Mouse (Mus musculus): Measurements from ENCODE around the gene Cdh16.
"Not testable (repeated sequence)": the region's sequence is repeated elsewhere in the genome, so short reads cannot be mapped to it uniquely, and the experiment has no call there.

Cdh16 gene

DNA sequence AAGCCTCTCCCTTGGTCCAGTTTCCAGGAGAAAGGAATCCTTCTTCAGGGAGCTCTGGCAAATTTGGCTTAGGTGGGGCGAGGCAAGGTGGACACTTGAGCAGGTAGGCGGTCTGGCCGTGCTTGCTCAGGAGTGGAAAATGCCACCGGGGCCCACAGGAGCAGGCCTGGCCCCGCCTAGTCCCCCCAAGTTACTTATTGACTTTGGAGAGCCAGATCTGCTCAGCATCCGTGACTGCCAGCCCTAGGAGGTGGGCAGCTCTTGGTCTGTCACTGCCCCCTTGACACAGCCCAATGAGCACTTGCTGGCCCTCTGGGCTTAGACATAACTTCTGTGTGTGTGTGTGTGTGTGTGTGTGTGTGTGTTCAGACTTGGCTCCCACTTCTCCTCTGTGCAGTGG, at the start of gene Cdh16:
Gene Cdh16, minus strand, starts transcription at position 236 of the 400 bp plus-strand sequence.
- DNase-seq (ENCODE audit: low spot score) = no peak

DNA sequence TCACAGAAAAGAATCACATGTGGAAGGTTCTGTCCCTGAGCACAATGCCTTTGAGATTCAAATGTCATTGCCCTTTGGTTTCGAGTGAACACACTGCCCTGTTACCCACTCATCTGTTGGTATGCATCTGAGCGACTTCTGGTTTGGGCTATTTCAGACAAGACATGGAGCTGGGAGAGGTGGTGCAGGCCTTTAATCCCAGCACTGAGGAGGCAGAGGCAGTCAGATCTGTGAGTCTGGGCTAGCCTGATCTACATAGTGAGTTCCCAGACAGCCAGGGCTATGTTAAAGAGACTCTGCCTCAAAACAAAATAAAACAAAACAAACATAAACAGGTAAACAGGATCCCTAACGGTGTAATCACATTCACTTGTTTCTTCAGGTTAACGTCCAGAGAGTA, 31.4 kb upstream of the Cdh16 start:
- DNase-seq (ENCODE audit: low spot score) = no peak

DNA sequence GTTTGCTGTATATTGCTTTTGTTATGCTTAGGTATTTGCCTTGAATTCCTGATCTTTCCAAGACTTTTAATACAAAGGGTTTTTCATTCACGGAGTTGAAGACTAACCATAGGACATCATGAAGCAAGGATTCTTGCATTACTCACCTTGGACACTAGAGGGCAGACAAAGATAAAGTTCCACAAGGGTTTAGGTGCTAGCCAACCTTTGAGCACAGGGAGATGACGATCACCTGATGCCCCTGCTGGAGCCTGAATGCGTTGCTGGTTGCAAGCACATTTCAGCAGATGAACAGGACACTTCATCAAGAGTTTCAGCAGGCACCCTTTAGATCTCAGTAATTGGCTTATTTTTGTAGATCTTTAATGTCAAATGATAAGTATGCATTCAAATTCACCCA, 30.8 kb upstream of the Cdh16 start:
- DNase-seq (ENCODE audit: low spot score) = peak; percentile 79

DNA sequence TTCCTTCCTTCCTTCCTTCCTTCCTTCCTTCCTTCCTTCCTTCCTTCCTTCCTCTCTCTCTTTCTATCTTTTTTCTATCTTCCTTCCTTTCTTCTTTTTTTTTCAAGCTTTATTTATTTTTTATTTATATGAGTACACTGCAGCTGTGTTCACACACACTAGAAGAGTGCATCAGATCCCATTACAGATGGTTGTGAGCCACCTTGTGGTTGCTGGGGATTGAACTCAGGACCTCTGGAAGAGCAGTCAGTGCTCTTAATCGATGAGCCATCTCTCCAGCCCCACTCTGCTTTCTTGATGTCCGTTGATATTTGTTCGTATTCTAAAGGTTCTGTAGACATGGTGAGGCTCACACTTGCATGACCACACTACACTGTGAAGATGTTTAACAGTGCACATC, 20.0 kb upstream of the Cdh16 start:
- DNase-seq (ENCODE audit: low spot score) = not testable (repeated sequence)

DNA sequence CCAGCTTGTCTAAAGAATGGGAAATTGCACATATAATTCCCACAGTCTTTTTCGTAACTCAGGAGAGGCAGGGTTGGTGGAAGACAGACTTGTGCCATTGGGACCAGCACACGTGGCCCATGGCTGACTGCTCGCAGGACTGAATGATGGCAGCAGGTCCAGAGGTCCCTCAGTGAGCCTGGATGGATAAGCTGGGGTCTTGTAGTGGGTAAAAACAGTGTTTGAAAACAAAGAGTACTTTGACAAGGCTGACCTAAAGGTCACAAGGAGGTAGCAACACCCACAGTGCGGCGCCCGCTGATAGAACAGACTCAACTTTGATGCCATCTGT, 18.1 kb upstream of the Cdh16 start:
- DNase-seq (ENCODE audit: low spot score) = no peak

DNA sequence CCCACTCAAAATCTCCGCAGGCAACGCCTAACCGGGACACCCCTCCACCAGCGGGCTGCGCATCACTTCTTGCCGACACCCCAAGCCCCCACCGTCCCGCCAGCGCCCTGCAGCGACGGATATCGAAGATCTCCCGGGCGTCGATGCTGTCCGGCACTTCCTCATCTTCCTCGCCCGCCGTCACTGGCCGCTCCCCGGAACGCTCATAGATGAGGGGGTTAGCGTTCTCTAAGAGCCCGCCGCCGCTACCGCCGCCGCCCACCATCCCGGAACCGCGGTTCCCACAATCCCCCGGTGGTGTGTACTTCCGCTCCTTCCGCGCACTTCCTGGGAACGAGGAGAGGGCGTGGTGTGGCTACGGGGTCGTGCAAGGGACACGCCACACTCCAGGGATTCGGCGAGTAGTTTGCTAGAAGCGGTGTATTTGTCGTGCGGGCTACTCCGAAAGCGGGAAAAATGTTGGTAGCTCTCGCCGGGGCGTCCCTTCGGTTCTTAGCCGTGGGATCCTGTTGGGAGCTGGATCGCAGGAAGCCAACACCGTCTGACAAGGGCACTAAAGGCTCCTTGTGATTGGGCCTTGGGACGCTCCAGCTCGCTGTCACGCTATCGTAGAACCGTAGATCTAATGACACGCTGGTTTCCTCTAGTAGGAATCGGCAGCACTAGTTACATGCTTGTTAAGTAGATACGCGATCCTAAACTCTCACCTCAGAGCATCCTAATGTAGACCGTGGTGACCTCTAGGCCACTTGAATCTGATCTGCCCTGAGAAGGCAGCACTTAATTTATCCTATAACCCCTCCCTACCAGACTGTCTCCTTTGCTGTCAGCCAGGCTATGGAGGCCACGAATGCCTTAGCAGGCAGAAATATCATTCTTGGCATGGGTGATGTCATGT, 17.5 kb upstream of the Cdh16 start, which contains the start of gene Ciao2b:
Gene Ciao2b, minus strand, starts transcription at position 540 of the 898 bp plus-strand sequence.
- DNase-seq (ENCODE audit: low spot score) = peak; percentile 78

DNA sequence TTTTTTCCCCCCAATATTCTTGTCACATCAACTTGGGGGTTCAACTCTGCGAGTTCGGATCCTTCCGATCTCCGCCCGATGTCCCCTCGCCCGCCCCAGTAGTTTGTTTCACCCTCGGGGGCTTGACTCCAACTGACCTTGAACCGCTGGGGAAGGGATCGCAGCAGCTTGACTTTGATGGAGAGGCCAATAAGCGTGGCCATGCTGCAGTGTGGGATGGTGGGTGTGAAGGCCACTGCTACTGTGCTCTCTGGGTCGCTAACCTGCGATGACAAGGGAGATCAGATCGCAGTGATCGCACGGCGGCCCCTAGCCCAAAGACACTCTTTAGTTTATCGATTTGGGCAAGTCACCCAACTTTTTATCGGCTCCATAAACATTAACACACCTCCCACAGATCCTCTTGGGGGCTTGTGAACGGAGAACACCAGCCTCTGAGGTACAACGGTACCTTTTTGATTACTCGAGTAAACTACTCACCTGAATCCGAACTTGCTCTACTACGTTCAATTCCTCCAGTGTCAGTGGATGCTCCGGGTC, 16.7 kb upstream of the Cdh16 start:
- DNase-seq (ENCODE audit: low spot score) = no peak

DNA sequence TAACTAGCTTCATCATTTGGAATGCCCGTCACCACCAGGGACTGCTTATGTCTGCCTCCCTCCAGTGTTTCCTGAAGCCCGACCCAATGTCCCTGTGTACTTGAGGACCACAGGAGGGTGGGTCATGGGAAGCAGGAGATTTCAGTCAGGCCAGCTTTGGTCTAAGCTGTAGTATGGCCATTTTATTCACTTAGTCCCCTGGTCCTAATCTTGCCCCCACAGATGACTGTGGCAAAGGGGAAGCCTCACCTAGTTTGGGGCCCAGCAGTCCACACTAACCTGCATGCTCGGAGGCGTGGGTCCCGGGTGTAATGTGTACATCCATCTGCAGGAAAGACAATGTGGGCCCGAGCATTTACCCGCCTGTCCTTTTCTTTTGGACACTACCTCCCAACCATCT, 16.0 kb upstream of the Cdh16 start:
- no peak for DNase-seq (ENCODE audit: low spot score)

DNA sequence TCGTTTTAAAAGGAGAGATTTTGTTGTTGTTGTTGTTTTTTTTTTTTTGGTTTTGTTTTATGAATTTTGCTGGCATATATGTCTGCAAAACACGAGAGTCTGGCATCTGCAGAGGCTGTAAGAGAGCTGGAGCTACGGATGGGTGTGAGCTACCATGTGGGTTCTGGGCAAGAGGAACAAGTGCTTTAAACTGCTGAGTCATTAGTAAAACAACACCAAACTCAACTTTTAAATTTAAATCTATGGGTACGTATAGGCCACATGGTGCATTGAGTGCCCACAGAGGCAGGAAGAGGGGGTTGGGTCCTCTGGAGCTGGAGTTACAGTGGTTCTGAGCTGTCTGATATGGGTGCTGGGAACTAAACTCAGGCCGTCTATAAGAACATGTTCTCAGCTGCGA, 13.8 kb upstream of the Cdh16 start:
- DNase-seq (ENCODE audit: low spot score) = no peak

DNA sequence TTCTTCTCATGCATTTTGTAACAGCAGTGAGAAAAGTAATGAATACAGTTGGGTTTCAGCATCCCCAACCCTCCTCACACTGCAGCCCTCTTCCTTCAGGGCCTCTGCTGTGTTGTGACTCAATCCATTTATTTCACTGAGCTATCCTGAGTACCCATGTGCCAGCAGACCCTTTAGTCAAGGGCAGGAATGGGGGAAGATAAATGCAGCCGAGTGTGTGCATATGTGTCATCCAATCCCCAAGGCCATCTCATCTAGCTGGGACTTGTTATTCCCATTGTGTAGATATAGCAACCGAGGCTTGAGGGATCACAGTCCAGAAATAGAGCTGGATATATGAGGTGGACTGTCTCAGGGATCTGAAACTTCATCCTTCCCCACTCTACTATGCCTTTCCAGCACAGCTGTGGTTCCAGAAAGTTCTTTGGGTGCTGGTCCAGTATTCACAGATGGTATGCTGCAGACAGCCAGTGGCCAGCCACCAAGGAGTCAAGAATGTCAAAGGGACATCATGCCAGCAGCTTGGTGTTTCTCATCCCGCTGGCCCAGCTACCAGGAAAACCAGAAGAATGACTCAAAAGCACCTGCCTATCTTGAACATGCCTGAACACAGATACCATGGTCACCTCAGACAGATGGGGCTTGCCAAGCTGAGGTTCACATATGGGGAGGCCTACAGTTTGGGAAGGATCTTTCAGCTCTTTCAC, 11.0 kb upstream of the Cdh16 start:
- no peak for DNase-seq (ENCODE audit: low spot score)

DNA sequence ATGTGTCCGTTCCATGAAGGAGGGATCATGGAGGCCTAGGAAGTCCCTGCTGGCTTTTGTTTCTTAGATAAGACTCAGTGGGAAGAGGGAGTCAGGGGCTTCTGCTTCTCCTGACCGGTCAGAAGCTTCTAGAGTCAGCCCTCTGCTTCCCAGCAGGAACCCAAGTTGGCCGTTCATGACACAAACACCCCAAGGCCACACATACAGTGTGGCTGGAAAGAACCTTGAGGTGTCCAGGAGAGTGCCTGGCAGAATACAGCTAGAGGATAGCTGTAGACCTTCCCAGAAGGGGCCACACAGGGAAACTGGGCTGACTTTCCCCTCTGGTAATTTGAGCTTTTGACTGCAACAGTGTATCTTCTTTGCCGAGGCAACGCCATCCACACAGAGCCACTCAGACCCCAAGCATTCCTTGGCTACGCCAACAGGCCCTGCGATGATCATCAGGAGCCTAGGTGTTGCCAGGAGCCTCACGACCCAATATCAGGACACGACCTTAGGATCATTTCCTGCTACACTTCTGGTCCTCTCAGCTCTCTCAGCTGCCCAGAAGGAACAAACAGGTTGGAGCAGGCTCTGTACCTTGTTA, 9.1 kb upstream of the Cdh16 start:
- no peak for DNase-seq (ENCODE audit: low spot score)

DNA sequence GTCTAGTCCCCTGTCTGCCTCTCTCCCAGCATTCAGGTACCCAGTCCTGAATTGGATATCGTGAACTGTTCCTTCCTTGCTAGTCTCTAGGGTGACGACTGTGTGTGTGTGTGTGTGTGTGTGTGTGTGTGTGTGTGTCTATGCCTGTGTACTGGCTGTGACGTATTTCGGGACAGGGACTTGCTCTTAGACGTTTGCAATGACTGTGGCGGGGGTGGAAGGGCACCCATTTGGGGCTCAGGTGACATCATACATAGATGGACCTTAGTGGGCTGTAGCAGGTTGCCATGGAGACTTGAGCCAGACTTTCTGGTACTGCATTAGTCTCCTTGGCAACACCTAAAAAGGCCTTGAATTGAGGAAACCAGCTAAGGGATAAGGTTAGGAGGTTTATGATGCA, 8.3 kb upstream of the Cdh16 start:
- DNase-seq (ENCODE audit: low spot score) = no peak

DNA sequence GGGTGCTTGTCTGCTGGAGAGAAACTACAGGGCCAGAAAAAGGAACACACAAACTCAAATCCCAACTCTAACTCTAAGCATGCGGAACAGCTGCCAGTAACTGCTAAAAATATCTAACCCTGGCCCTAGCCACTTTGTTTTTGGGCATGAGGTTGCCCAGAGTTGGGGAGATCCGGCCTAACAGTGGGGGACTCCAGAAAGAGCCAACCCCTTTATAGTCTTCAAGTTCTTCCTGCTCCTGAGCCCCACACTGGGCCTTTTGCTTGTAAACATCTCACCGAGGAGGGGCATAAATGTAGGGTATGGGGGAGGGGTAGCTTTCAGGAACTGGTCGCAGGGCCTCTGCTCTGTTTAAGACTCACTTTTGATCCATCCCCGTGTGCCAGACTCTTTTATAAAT, 7.8 kb upstream of the Cdh16 start:
- DNase-seq (ENCODE audit: low spot score) = no peak

DNA sequence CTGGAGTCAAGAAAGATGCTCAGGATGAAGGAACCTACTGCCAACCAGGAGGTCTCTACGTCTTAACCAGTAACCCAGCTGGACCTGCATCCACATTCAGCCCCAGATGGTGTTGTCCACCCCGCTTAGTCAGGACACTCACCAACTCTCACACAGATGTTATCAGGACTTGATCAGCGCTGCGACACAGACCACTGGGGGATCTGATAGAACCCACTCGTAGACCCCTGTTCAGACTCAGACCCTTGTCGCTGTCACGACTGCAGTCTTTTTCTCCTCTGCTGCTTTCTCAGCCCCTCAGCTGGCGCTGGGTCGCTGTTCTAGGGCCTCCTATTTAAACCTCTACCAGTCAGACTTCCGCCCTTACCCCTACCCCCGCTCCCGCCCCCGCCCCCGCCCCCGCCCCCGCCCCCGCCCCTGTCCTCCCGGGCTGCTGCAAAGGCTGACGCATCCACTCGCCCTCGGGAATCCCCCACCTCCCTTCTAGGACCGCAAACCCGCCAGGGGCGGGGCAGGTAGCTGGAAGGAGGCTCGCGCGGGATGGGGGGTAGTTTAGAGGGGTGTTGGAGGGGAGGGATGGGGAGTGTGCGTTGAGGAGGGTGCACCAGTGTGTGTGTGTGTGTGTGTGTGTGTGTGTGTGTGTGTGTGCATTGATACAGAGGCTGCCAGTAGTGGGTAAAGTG, 6.9 kb upstream of the Cdh16 start, which contains the start of gene Rrad:
Gene Rrad, minus strand, starts transcription at position 347 of the 683 bp plus-strand sequence.
- no peak for DNase-seq (ENCODE audit: low spot score)

DNA sequence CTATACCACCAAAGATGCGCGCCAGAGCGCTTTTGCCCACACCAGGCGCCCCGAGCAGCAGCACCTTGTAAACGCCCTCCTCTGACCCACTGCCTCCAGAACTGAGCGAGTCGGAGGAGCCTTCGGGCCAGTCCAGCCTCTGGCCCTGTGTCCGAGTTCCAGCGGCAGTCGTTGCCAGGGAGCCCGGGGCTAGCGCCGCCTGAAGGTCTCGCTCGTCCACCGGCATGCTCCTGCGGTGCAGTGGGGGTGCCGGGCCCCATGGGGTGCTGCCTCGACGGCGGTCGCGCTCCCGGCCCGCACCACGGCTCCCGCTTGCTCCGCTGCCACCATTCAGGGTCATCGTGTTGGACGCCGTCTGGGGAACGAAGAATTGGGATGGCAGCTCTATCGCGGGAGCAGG, 6.4 kb upstream of the Cdh16 start:
- no peak for DNase-seq (ENCODE audit: low spot score)

DNA sequence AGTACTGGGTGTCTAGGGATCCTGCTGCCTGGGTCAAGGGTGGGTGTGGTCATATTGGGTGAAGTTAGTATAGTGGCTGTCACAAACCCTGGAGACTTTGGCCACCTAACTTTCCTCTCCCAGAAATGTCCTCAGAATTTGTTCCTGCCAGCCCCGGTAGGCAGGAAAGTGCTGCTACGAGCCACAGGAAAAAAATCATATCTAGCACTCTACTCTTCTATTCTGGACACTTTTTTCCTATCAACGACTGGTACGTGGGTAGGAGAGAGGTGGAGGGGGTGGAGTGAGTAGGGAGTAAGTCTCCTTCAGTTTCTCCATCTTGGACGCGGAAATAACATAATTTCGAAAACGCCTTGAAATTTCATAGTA, 5.9 kb upstream of the Cdh16 start:
- DNase-seq (ENCODE audit: low spot score) = no peak

DNA sequence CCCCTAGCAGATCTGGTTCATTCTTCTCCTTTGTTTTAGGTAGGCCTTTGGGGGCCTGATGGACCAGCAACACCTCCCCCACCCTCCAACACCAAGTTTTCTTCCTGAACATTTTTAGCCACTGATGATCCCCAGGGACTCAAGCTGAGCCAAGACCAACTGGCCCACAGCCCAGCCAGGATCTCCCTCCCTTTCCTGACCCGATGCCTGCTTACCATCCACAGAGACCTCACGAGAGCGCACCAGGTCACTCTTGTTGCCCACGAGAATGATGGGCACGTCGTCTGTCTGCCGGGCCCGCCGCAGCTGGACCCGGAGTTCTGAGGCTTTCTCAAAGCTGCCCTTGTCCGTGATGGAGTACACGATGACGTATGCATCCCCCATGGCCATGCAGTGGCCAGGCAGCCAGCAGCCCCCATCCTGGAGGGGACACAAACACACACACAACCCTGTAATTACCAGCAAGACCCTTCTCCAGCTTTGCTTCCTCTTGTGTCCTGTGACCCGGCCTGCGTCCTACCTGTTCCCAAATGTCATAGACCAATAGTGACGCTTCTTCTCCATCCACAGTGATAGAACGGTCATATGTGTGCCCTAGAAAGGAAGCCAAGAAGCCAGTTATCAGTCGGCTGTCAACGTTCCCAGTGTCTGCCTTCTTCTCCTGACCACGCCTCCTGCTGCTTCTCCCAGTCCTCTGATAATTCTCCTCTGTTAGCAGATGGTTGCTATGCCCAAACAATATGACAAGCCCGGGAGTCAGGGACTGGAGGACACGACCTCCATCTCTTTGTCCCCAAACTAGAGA, 5.3 kb upstream of the Cdh16 start:
- no peak for DNase-seq (ENCODE audit: low spot score)

DNA sequence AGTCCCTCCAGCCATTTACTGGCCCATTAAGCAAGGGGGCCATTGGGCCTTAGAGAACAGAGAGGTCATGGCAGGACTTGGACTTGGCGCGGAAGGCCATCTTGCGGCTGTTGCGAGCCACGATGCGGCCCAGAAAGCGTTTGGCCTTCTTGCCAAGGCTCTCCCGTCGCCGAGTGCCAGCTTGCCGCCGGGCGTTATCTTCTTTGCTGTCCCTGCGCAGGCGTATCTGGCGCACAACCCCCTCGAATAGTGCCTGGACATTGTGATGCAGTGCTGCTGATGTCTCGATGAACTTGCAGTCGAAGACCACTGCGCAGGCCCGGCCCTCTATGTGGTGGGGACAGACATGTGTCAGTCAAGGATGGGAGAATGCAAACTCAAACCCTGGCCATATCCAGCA, 4.2 kb upstream of the Cdh16 start:
- DNase-seq (ENCODE audit: low spot score) = no peak

DNA sequence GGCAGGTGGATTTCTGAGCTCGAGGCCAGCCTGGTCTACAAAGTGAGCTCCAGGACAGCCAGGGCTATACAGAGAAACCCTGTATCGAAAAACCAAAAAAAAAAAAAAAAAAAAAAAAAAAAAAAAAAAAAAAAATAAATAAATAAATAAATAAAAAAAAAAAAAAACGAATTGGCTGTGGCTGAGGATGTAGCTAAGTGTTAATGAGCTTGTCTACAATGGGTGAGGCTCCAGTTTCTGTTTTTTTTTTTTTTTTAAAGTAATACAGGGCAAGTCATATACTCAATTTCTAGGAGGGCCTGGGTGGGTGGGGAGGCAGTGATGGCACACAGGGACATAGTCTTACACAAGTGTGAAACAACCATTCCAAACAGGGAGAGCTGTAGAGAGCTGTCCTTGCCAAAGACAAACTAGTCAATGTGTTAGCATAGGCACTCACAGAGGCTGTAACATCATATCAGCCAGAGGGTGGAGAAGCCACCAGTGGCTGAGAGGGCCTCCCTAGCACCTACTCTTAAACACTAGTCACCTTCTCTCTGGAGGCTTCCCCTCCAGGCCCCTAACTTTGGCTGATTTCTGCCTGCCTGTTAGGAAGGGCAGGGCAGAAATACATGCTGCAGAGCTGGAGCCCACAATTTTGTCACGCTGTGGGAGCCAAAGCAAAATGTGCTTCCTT, 3.0 kb upstream of the Cdh16 start:
- no peak for DNase-seq (ENCODE audit: low spot score)

DNA sequence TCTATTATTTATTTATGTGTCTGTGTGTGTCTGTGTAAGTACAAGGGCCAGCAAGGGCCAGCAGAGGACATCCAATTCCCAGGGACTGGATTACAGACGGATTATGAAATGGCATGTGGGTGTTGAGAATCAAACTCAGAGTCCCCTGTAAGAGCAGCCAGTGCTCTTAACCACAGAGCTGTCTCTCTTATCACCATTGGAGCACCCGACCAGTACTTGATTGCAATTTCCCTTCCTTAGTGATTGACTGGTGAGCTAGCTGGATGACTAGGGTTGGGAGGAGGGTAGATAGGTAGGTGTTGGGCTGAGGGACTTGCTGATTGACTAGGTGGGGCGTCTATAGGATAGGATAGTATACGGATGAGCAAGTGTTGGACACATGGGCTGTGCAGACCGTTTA, 3.4 kb downstream of the Cdh16 start:
- no peak for DNase-seq (ENCODE audit: low spot score)

DNA sequence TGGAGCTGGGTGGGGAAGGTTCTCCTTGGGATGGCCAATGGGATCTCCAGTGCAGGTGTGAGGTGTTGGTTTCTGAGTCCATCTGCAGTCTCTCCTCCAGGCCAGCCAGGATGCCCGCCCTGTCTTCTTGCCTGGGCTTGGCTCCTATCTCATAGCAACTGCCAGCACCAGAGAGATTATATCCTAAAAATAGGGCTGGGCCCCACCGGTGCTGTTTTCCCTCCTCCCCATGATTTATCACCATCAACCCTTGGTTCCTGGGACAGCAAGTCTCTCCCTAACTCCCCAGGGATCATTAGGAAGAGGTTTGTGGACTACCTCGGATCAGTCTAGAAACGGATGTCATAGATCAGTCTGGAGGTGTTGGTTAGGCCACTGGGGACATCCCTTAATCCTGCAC, 11.1 kb downstream of the Cdh16 start:
- DNase-seq (ENCODE audit: low spot score) = no peak

Measured in ovary, postnatal 14 days (tissue).